Mouse (Mus musculus): Measurements from ENCODE around the gene Cwc27. TPM values are rescaled to one million over a fixed set of nuclear protein-coding genes. Genes with fewer than 3 reads are reported as not detected.

Cwc27 gene
- polyA plus RNA-seq, 1 experiment from 2014 or later: 24.0 TPM

DNA sequence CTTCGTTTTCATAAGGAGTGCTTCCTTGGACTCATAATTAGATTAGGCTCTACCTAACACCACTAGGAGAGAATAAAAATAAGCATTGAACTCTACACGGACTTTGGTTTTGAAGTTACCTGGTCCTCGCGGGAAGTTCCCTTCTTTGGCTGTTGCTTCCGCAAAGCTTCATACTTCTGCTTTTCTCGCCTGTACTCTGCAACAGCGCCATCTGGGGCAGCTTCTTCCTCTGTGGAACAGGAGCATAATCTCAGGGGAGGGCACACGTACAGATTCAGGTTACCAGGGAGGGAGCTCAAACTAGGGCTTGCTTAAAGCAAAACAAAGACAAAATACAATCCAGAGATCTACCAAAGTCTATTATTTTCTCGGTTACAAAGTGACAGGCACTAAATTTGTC lies 155.8 kb downstream of the Cwc27 start:
- Histone ChIP-seq H3K4me3 (replicated peaks; ENCODE audit: low read length) (no peak overlapping the region), H3K36me3 (ENCODE audit: control insufficient read depth, insufficient read depth, low read length) (no peaks in the 10 kb centered on the region), H3K9ac (ENCODE audit: low read length) (no peak overlapping the region), H3K27me3 (ENCODE audit: control insufficient read depth, insufficient read depth, low read length) (no peaks in the 10 kb centered on the region), H3K27ac (ENCODE audit: low read length) (no peak overlapping the region), H3K4me1 (ENCODE audit: control insufficient read depth, insufficient read depth, low read length) (0 out of 2 replicates have a peak, but pooled peaks cover 5% of the 10 kb centered on the region), H3K4me2 (ENCODE audit: low read depth, low read length) (no peak overlapping the region), H3K9me3 (replicated peaks; ENCODE audit: control insufficient read depth, low read length) (no peaks in the 10 kb centered on the region)
- 89% methylated on average over 9 of the region's 9 CpGs for whole genome bisulfite sequencing
- no peak for ATAC-seq (ENCODE audit: insufficient read depth, low FRiP score)

DNA sequence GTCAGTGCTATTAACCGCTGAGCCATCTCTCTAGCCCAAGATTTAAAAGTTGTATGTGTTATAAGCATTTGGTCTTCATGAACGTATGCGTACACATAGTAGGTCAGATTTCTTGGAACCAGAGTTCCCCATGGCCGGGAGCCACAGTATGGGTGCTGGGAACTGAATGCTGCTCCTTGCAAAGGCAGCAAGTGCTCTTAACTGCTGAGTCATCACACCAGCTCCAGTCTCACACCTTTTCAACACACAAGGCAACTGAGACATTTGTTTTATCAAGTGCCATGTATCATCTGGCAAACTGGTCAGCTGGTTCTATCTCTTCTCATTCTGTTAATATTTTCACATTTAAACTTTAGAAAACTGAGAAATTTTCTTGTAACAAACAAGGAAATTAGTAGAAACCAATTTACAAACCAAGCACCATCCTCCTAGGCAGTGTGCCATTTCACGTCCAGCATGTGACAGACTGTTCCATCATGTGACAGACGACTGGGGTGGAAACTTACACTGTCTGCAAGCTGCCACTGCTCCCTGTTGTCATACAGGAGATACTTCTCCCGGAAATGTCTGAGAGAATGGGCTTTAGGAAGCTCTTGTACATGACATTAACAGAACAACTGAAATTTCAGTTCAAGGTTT lies 156.8 kb downstream of the Cwc27 start:
- no peak for ATAC-seq (ENCODE audit: insufficient read depth, low FRiP score)
- Histone ChIP-seq H3K4me3 (replicated peaks; ENCODE audit: low read length) (no peak overlapping the region), H3K4me2 (ENCODE audit: low read depth, low read length) (no peak overlapping the region), H3K9me3 (replicated peaks; ENCODE audit: control insufficient read depth, low read length) (no peaks in the 10 kb centered on the region), H3K9ac (ENCODE audit: low read length) (no peak overlapping the region), H3K36me3 (ENCODE audit: control insufficient read depth, insufficient read depth, low read length) (no peaks in the 10 kb centered on the region), H3K27ac (ENCODE audit: low read length) (no peak overlapping the region), H3K4me1 (ENCODE audit: control insufficient read depth, insufficient read depth, low read length) (0 out of 2 replicates have a peak, but pooled peaks cover 5% of the 10 kb centered on the region), H3K27me3 (ENCODE audit: control insufficient read depth, insufficient read depth, low read length) (no peaks in the 10 kb centered on the region)
- 86% methylated on average over 7 of the region's 7 CpGs for WGBS

DNA sequence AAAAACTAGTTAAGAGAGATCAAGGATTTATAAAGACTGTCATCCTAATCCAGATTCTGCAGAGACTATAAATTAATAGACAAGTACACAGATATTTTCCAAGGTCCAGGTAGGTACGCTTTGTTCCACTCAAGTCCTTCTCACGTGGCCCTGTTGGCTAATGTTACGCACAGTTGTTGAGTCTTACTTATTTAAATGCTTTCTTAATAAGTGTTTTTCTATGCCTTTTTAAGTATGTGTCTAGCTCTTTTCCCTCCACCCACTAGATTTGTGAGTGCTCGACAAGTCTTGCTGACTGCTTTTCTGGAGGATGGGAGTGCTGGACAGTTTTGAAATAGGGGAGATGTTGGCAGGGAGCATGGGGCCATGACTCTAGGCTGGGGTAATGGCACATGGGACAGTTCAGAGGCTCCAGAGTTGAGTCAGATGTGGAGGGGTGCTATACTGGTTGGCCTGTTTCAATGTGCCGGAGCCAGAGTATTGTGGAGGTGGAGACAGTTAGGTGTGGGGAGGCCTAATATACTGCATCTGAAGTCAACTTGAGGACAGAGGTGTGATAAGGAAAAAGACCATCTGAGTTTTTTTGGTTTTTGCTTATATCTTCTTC lies 160.2 kb downstream of the Cwc27 start:
- H3K4me1 ChIP-seq (ENCODE audit: control insufficient read depth, insufficient read depth, low read length): no peaks in the 10 kb centered on the region
- H3K9me3 ChIP-seq (replicated peaks; ENCODE audit: control insufficient read depth, low read length): no peaks in the 10 kb centered on the region
- H3K4me2 ChIP-seq (ENCODE audit: low read depth, low read length): no peak overlapping the region
- ATAC-seq (ENCODE audit: insufficient read depth, low FRiP score): no peak
- no peak overlapping the region for H3K27ac ChIP-seq (ENCODE audit: low read length)
- no peaks in the 10 kb centered on the region for H3K27me3 ChIP-seq (ENCODE audit: control insufficient read depth, insufficient read depth, low read length)
- no peaks in the 10 kb centered on the region for H3K36me3 ChIP-seq (ENCODE audit: control insufficient read depth, insufficient read depth, low read length)
- H3K4me3 ChIP-seq (replicated peaks; ENCODE audit: low read length): no peak overlapping the region
- WGBS: 93% methylated on average over 5 of the region's 5 CpGs
- no peak overlapping the region for H3K9ac ChIP-seq (ENCODE audit: low read length)

- H3K27me3 ChIP-seq (ENCODE audit: control insufficient read depth, insufficient read depth, low read length): no peaks in the 10 kb centered on the region
- ATAC-seq (ENCODE audit: insufficient read depth, low FRiP score): no peak
- no peaks in the 10 kb centered on the region for H3K4me1 ChIP-seq (ENCODE audit: control insufficient read depth, insufficient read depth, low read length)
- no peaks in the 10 kb centered on the region for H3K9me3 ChIP-seq (replicated peaks; ENCODE audit: control insufficient read depth, low read length)
- no peak overlapping the region for H3K9ac ChIP-seq (ENCODE audit: low read length)
- no peak overlapping the region for H3K27ac ChIP-seq (ENCODE audit: low read length)
- H3K4me2 ChIP-seq (ENCODE audit: low read depth, low read length): no peak overlapping the region
- H3K36me3 ChIP-seq (ENCODE audit: control insufficient read depth, insufficient read depth, low read length): no peaks in the 10 kb centered on the region
- WGBS: 68% methylated on average over 3 of the region's 3 CpGs
- no peak overlapping the region for H3K4me3 ChIP-seq (replicated peaks; ENCODE audit: low read length)
Observed at GRCm38 (mm10) chr13:104655137-104655536, 161.8 kb downstream of the Cwc27 start.

GRCm38 (mm10) chr13:104651763-104652162 lies 165.2 kb downstream of the Cwc27 start:
- Histone ChIP-seq H3K9me3 (replicated peaks; ENCODE audit: control insufficient read depth, low read length) (no peaks in the 10 kb centered on the region), H3K27ac (ENCODE audit: low read length) (no peak overlapping the region), H3K4me3 (replicated peaks; ENCODE audit: low read length) (no peak overlapping the region), H3K36me3 (ENCODE audit: control insufficient read depth, insufficient read depth, low read length) (no peaks in the 10 kb centered on the region), H3K4me1 (ENCODE audit: control insufficient read depth, insufficient read depth, low read length) (no peaks in the 10 kb centered on the region), H3K27me3 (ENCODE audit: control insufficient read depth, insufficient read depth, low read length) (no peaks in the 10 kb centered on the region), H3K4me2 (ENCODE audit: low read depth, low read length) (no peak overlapping the region), H3K9ac (ENCODE audit: low read length) (no peak overlapping the region)
- no peak for ATAC-seq (ENCODE audit: insufficient read depth, low FRiP score)
- 78% methylated on average over 2 of the region's 2 CpGs for WGBS

DNA sequence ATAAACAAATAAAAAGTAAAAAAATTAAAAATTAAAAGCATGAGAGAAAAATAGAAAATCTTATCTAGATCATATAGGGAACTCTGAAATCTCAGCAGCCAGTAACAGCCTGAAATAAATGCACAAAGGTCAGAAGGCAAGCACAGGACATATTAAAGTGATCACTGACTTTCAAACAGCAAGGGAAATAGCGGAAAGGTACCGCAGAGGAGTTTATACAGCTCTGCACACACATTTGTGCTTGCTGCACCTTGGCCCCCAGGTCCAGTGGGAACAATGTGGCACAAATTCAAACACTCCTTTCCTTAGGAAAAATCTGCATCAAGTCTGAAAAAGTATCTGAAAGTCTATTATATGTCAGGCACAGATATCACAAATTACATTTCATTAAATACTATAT lies 166.3 kb downstream of the Cwc27 start:
- Histone ChIP-seq H3K4me1 (ENCODE audit: control insufficient read depth, insufficient read depth, low read length) (no peaks in the 10 kb centered on the region), H3K4me2 (ENCODE audit: low read depth, low read length) (no peak overlapping the region), H3K9me3 (replicated peaks; ENCODE audit: control insufficient read depth, low read length) (no peaks in the 10 kb centered on the region), H3K9ac (ENCODE audit: low read length) (no peak overlapping the region), H3K27ac (ENCODE audit: low read length) (no peak overlapping the region), H3K4me3 (replicated peaks; ENCODE audit: low read length) (no peak overlapping the region), H3K36me3 (ENCODE audit: control insufficient read depth, insufficient read depth, low read length) (no peaks in the 10 kb centered on the region), H3K27me3 (ENCODE audit: control insufficient read depth, insufficient read depth, low read length) (no peaks in the 10 kb centered on the region)
- ATAC-seq (ENCODE audit: insufficient read depth, low FRiP score): no peak
- 83% methylated on average over 2 of the region's 2 CpGs for WGBS

- no peak overlapping the region for H3K4me2 ChIP-seq (ENCODE audit: low read depth, low read length)
- no peaks in the 10 kb centered on the region for H3K9me3 ChIP-seq (replicated peaks; ENCODE audit: control insufficient read depth, low read length)
- no peak for ATAC-seq (ENCODE audit: insufficient read depth, low FRiP score)
Observed at GRCm38 (mm10) chr13:104650145-104650544, 166.8 kb downstream of the Cwc27 start.

DNA sequence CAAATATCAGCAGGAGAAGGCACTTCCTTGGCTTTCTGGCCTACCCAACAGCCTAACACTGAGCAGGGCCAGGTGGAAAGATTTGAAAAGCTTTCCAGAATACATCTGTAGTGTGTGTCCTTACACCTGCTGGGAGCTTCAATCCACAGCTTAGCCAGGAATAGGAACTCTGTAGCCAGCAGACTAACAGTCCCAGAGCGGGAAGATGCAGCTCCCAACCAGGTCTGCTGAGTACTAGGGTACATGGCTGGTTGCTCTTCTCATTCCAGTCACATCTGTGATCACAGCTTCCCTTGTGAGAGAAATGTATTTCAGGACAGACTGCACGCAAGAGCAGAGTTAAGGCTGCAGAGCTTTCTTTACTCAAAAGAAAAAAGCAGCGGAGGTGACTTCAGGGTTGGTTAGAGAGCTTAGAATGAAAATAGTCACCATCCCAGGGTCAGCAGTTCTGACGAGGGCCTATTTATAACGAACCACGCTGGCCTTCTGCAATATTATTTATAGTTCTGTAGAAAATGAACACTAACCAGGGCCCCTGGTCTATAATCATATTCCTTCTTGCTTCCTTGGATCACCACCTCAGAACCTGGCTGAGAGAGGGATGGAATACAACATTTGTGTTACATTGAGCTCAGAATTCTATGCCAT lies 171.0 kb downstream of the Cwc27 start:
- Histone ChIP-seq H3K27ac (ENCODE audit: low read length) (no peak overlapping the region), H3K4me2 (ENCODE audit: low read depth, low read length) (no peak overlapping the region), H3K36me3 (ENCODE audit: control insufficient read depth, insufficient read depth, low read length) (no peaks in the 10 kb centered on the region), H3K9me3 (replicated peaks; ENCODE audit: control insufficient read depth, low read length) (no peaks in the 10 kb centered on the region), H3K4me1 (ENCODE audit: control insufficient read depth, insufficient read depth, low read length) (no peaks in the 10 kb centered on the region), H3K4me3 (replicated peaks; ENCODE audit: low read length) (no peak overlapping the region), H3K27me3 (ENCODE audit: control insufficient read depth, insufficient read depth, low read length) (no peaks in the 10 kb centered on the region), H3K9ac (ENCODE audit: low read length) (no peak overlapping the region)
- WGBS: 87% methylated on average over 6 of the region's 6 CpGs
- ATAC-seq (ENCODE audit: insufficient read depth, low FRiP score): no peak

More at GRCm38 (mm10) chr13:104650145-104650544, 166.8 kb downstream of the Cwc27 start:
- WGBS: 75% methylated on average over 5 of the region's 5 CpGs
- no peak overlapping the region for H3K27ac ChIP-seq (ENCODE audit: low read length)
- H3K4me3 ChIP-seq (replicated peaks; ENCODE audit: low read length): no peak overlapping the region
- H3K4me1 ChIP-seq (ENCODE audit: control insufficient read depth, insufficient read depth, low read length): no peaks in the 10 kb centered on the region
- H3K9ac ChIP-seq (ENCODE audit: low read length): no peak overlapping the region
- no peaks in the 10 kb centered on the region for H3K27me3 ChIP-seq (ENCODE audit: control insufficient read depth, insufficient read depth, low read length)
- no peaks in the 10 kb centered on the region for H3K36me3 ChIP-seq (ENCODE audit: control insufficient read depth, insufficient read depth, low read length)

GRCm38 (mm10) chr13:104644185-104644584 lies 172.8 kb downstream of the Cwc27 start:
- Histone ChIP-seq H3K27me3 (ENCODE audit: control insufficient read depth, insufficient read depth, low read length) (no peaks in the 10 kb centered on the region), H3K27ac (ENCODE audit: low read length) (no peak overlapping the region), H3K4me1 (ENCODE audit: control insufficient read depth, insufficient read depth, low read length) (0 out of 2 replicates have a peak, but pooled peaks cover 4% of the 10 kb centered on the region), H3K4me3 (replicated peaks; ENCODE audit: low read length) (no peak overlapping the region), H3K4me2 (ENCODE audit: low read depth, low read length) (no peak overlapping the region), H3K9ac (ENCODE audit: low read length) (no peak overlapping the region), H3K9me3 (replicated peaks; ENCODE audit: control insufficient read depth, low read length) (no peaks in the 10 kb centered on the region), H3K36me3 (ENCODE audit: control insufficient read depth, insufficient read depth, low read length) (no peaks in the 10 kb centered on the region)
- no peak for ATAC-seq (ENCODE audit: insufficient read depth, low FRiP score)
- 82% methylated on average over 1 of the region's 1 CpGs for WGBS

Data from stomach, embryonic 16.5 days (tissue).